Mouse (Mus musculus) testis, adult 2 months (tissue): ENCODE results near the gene Krt76. TPM values are rescaled to one million over a fixed set of nuclear protein-coding genes. Genes with fewer than 3 reads are reported as not detected.

Experiments used
- H3K27ac ChIP-seq: fragments of 200-500 bp; 2 replicates; pipeline ENCODE4 v1.5.1; 2012; ENCODE audit warnings: low read depth, low read length; ENCODE audit not compliant: control insufficient read depth, insufficient read depth
- H3K27me3 ChIP-seq: fragments of 200-500 bp; 2 replicates; pipeline ENCODE4 v1.6.1; 2012; ENCODE audit warnings: mild to moderate bottlenecking, low read length, moderate library complexity; ENCODE audit not compliant: control insufficient read depth, insufficient read depth
- H3K36me3 ChIP-seq: fragments of 200-500 bp; 2 replicates; pipeline ENCODE4 v1.6.1; 2012; ENCODE audit warnings: mild to moderate bottlenecking, low read length; ENCODE audit not compliant: control insufficient read depth, insufficient read depth
- H3K4me1 ChIP-seq: fragments of 200-500 bp; 2 replicates; pipeline ENCODE4 v1.6.1; 2012; ENCODE audit warnings: low read length; ENCODE audit not compliant: control insufficient read depth, insufficient read depth
- H3K4me3 ChIP-seq: fragments of 200-500 bp; 2 replicates; pipeline ENCODE4 v1.5.1; 2012; ENCODE audit warnings: low read depth, mild to moderate bottlenecking, low read length, moderate library complexity, mixed read lengths; ENCODE audit not compliant: control insufficient read depth
- CTCF ChIP-seq: fragments of 200-500 bp; IDR thresholded peaks from 2 replicates; pipeline ENCODE4 v1.5.1; 2012; ENCODE audit warnings: low read depth, mild to moderate bottlenecking, inconsistent platforms, low read length, moderate library complexity; ENCODE audit not compliant: control insufficient read depth, insufficient read depth, insufficient replicate concordance
- POLR2A ChIP-seq: fragments of 200-500 bp; IDR thresholded peaks from 2 replicates; pipeline ENCODE4 v1.6.1; 2012; ENCODE audit warnings: low read depth, mild to moderate bottlenecking, inconsistent platforms, low read length, moderate library complexity; ENCODE audit not compliant: control insufficient read depth
- polyA plus RNA-seq: library from polyadenylated mRNA; depleted of rRNA; stranded (reverse); fragments of >200 nt; gene quantifications from 2 replicates; pipeline ENCODE4 v1.2.3, GENCODE M21; 2012

The Krt76 gene
- polyA plus RNA-seq, 1 experiment, result 0.20 TPM

DNA sequence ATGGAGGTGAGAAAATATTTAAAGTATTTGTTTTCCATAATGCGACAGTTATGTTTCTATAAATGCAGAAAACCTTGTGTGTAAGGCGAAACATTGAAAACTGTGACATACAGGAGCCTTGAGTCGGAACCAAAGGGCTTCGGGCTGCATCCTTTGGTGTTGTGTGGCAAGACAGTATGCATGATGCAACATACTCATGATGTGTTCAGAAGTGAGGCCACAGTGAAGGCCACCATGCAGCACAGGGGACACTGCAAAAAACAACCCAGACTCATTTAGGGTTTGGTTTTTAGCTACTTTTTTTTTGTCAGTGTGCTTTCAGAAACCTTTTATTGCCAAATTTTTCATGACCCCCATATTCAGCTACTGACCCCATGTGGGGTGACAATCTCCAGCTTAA lies 2.5 kb upstream of the Krt76 start:
- no peaks in the 10 kb centered on the region for H3K4me1 ChIP-seq
- TF ChIP-seq POLR2A (no peak), CTCF (no peak)
- no peak overlapping the region for H3K27ac ChIP-seq
- H3K4me3 ChIP-seq, result no peak overlapping the region
- H3K27me3 ChIP-seq, result no peaks in the 10 kb centered on the region
- no peaks in the 10 kb centered on the region for H3K36me3 ChIP-seq

DNA sequence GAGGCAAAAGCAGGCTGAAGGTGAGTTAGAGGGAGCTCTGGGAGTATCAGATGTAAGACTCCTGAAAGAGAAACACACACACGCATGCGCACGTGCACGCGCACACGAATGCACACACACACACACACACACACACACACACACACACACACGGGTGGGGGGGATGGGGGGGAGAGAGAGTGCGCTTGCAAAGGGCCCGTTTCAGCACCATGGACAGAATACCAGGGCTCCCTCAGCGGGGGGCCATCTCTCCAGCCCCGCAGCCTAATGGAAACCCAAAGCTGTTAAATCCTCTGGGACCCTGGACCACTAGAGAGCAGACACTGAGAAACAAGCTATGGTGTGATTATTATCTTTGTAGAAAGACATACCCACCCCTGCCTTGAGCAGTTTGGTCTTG lies 12.9 kb downstream of the Krt76 start:
- Histone ChIP-seq H3K4me3 (no peak overlapping the region), H3K27me3 (no peaks in the 10 kb centered on the region), H3K4me1 (no peaks in the 10 kb centered on the region), H3K36me3 (no peaks in the 10 kb centered on the region), H3K27ac (no peak overlapping the region)
- TF ChIP-seq POLR2A (no peak), CTCF (no peak)

DNA sequence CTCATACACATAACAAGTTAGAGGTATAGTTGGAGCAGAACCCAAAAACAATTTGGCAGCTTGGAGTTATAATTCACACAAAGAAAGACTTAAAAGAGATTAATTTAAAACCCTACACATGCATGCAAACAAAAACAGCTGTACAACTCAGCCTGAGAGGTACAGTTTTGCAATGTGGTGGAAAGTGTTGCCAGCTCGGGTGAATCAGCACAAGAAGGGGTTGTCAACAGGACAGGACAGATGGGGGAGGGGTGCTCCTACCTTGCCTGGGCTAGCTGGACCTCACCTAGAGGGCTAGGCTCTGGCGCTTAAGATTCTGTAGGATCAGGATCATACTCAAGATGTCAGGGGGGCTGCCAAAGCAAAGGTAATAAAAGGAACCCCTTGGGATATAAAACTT lies 14.7 kb downstream of the Krt76 start:
- H3K27me3 ChIP-seq, result no peaks in the 10 kb centered on the region
- H3K4me1 ChIP-seq, result no peaks in the 10 kb centered on the region
- no peaks in the 10 kb centered on the region for H3K36me3 ChIP-seq
- H3K4me3 ChIP-seq, result no peak overlapping the region
- H3K27ac ChIP-seq, result no peak overlapping the region
- TF ChIP-seq POLR2A (no peak), CTCF (no peak)

DNA sequence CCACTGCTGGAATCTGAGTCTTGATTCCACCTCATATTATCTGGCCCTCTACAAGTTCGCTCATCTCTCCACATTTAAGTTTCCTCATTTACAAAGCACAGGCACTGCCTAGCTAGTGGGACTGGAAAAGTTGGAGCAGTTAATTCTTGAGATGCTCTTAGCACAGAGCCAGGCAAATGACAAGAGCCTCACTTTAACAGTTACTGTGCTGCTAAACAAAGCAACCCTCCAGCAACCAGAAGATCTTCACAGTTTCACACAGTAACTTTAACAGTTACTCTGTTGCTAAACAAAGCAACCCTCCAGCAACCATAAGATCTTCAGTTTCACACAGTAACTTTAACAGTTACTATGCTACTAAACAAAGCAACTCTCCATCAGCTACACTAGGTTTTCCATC lies 18.3 kb downstream of the Krt76 start:
- H3K4me1 ChIP-seq, result no peaks in the 10 kb centered on the region; the same call in 1 of the 2 replicates
- H3K36me3 ChIP-seq, result no peaks in the 10 kb centered on the region
- TF ChIP-seq POLR2A (no peak), CTCF (no peak)
- no peaks in the 10 kb centered on the region for H3K27me3 ChIP-seq
- H3K27ac ChIP-seq, result no peak overlapping the region
- H3K4me3 ChIP-seq, result no peak overlapping the region

DNA sequence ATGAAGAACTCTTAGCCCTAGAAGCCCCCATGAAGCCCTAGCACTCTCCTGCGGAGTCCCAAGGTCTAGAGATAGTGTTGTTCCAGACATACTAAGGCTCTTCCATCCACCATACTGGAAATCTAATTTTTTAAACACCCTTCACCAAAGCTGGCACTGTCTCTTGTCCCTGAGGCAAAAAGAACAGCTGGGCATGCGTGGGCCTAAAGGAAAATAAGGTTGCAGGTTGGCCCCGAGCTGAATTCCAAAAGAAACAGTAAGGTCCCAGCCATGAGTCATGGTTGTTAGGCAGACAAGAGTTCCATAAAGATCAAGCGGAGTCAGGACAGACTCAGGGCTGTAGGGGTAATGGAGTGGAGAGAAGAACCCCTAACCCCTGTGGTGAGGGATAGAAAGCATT lies 19.5 kb downstream of the Krt76 start:
- TF ChIP-seq POLR2A (no peak), CTCF (no peak)
- no peak overlapping the region for H3K4me3 ChIP-seq
- H3K27ac ChIP-seq, result no peak overlapping the region
- no peaks in the 10 kb centered on the region for H3K27me3 ChIP-seq
- H3K4me1 ChIP-seq, result no peaks in the 10 kb centered on the region; the same call in 1 of the 2 replicates
- H3K36me3 ChIP-seq, result no peaks in the 10 kb centered on the region

DNA sequence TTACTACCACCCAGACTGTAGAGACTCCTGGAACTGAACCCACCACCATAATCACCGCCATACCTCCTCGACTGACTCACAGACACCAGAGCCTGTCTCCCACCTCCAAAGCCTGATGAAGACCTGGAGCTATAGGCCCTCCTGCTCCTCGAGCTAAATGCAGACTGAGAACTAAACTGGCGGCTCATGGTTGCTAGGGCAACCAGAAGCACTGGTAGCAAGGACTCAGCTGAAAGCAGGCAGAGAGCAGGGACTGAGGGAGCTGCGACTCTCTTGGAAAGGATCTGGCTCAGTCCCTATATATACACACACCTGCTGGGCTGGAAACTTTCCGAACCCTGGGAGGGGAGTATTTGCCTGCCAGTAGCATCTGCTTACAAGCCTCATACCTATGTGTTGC lies 23.3 kb downstream of the Krt76 start, which contains the start of gene Krt77:
Gene Krt77 (minus strand): TSS at position 275 of the 400 bp plus-strand sequence.
- H3K36me3 ChIP-seq, result no peaks in the 10 kb centered on the region
- H3K4me3 ChIP-seq, result no peak within 1 kb of the TSS
- no peak within 1 kb of the TSS for H3K27ac ChIP-seq
- TF ChIP-seq CTCF, result no peak
- no peaks in the 10 kb centered on the region for H3K27me3 ChIP-seq
- H3K4me1 ChIP-seq, result no peaks in the 10 kb centered on the region; the same call in 1 of the 2 replicates

DNA sequence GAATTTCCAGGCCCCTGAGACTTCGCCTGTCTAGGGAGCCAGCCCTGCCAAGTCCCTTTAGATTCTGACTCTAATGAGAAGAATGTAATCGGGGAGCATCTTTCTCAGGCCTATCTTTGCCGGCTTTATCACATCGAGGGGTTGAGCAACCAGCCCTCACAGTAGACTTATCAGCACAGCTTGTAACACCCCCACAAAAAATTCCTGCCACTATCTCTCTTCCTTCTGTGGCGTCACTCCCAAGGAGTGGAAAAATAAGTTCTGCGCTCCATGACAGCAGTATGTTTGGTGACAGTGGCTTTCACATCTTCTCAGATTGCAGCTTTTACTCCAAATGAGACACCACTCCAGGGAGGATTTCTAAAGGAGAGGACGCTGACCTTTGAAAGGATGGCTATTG lies 26.0 kb downstream of the Krt76 start:
- Histone ChIP-seq H3K36me3 (no peaks in the 10 kb centered on the region), H3K27me3 (no peaks in the 10 kb centered on the region), H3K27ac (no peak overlapping the region), H3K4me1 (no peaks in the 10 kb centered on the region; the same call in 1 of the 2 replicates), H3K4me3 (no peak overlapping the region)
- TF ChIP-seq CTCF, result no peak
